Mouse (Mus musculus): ENCODE measurements around the gene Rbp4.

Gene Rbp4

DNA sequence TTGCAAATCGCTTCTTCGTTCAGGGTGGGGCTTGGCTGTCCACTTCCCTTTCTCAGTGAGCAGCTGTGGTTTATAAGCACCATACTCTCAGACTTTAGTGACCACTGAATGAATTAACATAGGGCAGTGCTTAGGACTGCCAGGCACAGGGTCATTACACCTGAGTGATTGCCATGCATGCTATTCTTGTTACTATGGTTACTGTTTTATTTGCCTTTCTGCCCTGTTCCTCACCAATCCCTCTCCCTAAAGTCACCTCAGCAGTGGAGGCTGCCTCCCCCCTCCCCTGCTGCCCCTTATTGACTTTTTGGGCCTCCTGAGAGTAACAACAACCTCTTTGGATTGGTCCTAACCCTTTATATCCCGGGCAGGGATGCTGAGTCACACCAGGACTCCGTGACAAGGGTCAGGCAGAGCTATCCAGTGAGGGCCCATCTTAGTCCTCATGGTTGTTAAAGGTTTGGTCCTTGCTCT lies 33.5 kb downstream of the Rbp4 start:
- no peak for DNase-seq (ENCODE audit: low spot score in 2 of 2)

DNA sequence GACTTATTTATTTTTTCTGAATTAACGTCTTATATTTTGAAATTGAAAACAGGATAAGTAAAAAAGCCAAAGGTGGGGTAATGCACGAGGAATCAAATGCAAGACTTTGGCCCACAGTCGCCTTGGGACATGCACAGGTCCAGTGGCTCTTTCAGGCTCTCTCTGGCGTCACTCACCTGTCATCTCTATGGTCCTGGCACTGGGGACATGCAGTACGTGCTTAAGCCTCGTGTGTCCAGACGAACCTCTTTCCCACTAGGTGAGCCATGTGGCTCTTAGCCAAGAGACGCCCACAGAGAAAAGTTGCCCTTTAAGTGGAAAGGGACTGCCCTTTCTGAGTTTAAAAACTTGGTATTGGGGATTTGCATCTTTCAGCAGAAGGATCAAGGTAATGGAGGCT lies 35.7 kb downstream of the Rbp4 start:
- no peak for DNase-seq (ENCODE audit: low spot score in 2 of 2)

DNA sequence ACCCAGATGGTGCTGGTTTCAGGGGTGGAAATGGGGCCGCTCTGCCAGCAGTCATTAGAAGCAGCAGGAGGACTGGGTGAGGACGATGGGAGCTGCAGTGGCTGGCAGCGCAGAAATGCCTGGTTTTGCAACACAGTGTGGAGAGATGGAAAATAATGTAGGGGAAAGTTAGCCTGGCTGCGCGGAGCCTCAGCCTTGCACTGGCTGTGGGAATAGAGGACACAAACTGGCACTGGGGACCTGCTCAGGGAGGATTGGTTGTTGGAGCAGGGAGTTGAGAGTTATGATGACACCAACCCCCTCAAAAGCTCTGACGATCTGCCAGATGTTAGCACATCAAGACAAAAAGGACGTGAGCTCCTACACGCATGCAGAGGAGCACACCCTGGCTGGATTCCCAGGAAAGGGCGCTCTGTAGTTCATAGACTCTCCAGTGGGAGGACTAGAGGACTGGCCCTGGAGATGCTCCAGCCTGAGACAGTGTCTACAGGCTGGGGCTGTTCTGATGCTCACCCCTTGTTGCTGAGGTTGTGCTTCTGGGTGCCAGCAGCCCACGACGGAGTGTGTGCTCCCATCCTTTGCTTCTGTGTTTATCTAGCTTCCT lies 38.0 kb downstream of the Rbp4 start:
- peak; percentile 47 to 55 for DNase-seq (ENCODE audit: low spot score in 2 of 2)

DNA sequence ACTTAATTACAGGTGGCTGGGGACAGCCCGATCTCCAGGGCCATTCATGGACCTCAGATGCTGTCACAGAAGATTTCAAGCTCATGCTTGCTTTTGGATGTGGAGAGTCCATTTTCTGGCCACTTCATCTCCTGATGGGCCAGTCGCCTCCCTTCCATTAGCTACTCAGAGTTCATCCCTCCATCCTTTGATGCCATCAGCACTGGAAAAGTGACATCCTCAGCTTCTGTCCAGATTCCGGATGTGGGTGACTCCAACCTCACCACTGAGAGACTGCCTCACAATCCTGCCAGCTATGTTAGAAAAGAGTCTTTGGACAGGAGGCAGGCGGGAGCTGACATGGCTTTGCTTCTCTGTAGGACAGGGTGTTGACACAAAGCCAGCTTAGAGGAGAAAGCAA lies 39.2 kb downstream of the Rbp4 start:
- DNase-seq (ENCODE audit: low spot score in 2 of 2): no peak

DNA sequence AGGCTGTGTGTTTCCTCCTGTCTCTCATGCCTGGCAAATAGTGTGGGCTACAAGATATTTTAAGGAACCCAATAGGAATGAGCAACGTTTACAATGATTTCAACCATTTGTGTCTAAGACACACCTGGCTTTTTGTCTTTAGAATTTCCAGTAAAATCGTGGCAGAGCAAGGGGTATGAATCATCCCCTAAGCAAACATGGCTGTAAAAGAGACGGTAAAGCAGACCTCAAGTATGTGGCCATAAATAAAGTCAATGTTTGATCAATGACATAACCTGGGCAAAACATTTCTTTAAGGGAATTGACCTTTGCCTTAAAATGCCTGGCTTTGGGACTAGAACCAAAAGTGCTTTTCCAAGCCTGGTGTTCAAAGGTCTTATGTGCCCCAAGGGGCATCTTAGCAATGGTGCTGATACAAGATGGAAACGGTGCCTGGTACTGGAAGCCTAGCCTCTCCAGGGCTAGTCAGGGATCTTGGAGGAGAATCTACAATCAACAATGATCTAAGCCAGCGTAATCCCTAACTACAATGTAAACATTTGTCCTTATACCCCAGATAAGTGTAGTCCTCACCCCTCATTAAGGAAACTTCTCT lies 42.1 kb downstream of the Rbp4 start:
- no peak for DNase-seq (ENCODE audit: low spot score in 2 of 2)

DNA sequence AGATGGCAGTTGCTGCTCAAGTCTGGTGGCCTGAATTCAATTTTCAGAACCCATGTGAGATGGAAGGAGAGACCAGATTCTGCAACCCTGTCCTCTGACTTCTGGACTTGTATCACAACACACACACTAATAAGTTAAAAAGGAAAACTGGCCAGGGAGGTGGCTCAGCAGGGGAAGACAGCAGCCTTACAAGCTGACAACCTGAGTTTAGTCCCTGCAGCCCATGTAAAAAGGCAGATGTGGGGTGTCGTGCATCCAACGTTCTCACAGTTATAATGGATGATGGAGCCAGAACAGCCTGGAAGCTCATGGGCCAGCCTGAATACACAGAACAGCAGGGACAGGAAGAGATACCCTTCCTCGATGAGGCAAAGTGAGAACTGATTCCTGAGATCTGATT lies 43.7 kb downstream of the Rbp4 start:
- no peak for DNase-seq (ENCODE audit: low spot score in 2 of 2)

DNA sequence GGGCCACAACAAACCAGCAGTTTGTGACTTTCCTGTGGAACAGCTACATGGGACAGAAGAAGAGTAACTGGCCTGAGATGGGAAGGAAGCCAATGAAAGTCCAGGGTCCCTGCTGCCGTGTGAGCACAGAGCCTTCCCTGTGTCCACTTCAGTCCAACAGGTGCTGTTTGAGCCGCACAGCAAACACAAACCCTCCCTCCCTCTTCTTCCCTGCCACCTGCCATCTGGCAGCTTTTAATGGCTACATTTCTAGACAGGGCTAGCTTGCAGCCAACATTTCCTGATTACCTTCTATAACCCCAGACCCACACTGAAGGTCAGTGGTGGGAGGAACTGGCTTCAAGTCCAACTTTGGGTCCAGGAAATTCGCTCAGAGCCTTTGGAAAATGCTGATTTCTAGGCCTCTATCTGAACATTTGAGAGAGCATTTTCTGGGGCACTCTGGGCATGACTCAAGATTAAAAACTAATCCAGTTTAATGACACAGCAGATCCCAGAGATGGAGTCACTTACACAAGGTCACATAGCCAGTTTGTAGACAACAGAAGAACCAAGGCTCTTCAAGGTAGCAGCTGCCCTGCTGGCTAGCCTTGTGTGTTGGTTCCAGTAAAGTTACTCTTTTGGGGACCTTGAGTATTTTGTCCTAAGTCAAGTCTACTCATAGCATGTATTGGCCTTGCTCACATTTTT lies 47.1 kb downstream of the Rbp4 start:
- DNase-seq (ENCODE audit: low spot score in 2 of 2): no peak

DNA sequence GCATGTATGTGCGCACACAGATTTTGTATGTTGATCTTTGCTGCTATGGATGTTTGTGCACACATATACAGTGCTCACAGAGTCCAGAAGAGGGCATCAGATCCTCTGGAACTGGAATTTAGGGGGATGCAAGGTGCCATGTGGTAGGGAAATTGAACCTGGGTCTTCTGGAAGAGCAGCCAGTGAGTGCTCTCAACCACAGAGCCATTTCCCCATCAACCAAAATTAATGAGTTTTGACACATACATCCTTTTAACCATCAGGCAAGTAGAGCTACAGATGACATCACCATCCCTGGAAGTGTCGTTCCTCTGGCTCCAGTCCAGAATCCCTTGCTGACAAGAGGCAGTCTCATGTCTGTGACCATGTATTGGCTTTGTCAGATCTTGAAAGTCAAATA lies 48.8 kb downstream of the Rbp4 start:
- no peak for DNase-seq (ENCODE audit: low spot score in 2 of 2)

DNA sequence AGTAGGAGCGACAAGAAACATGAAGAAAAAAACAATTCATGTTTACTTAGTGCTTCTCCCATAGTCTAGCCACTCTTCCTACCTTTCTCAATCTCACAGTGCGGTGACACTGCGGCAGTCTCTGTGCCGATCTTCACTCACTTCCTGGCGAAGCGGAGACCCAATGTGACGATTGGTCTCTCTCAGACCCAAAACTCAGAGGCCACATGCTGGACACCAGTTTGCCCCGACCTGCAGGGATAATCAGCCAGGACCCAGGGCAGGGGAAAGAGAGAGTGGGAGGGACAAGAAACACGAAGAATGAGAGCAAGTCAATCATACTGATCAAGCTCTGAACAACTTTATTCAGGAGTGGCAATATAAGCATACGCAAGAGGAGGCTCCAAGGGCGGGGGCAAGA lies 50.0 kb downstream of the Rbp4 start:
- DNase-seq (ENCODE audit: low spot score in 2 of 2): no peak

DNA sequence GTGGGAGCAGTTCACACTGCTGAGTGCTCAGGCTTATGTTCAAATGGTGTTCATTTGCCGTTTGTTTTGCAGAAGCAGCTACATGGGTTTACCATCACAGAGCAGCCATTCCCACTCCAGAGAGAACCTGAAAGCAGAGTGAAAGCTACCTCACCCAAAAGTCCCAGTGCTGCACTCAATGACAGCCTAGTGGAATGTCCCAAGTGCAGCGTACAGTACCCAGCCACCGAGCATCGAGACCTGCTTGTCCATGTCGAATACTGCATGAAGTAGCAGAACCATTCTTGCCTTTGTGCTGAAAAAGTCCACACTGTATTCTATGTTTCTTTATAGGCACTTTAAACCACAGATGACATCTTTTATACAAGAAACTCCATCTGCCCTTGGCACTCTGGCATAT lies 51.9 kb downstream of the Rbp4 start:
- no peak for DNase-seq (ENCODE audit: low spot score in 2 of 2)

Measured in right cerebral cortex, postnatal 10 days (tissue).